In genomic region chr1:78204341-78204740, GRCm38 (mm10) we compare ENCODE assay signal across 14 mouse cellular contexts. TPM values are rescaled to one million over a fixed set of nuclear protein-coding genes. Genes with fewer than 3 reads are reported as not detected.
DNase-seq lines count a peak whose midpoint lies in the region; ATAC-seq and TF ChIP-seq lines count a peak whose summit lies in the region.
"Had no signal": no experiment of that assay in that cellular context is flagged by ENCODE, and none has a peak within 500 bp of the region (broad histone marks: within the 10 kb centered on the region; RNA-seq: fewer than 3 reads in every experiment).

No protein-coding gene starts in this region.

- no peaks in the 10 kb centered on the region for H3K36me3 ChIP-seq in heart, embryonic 10.5 days
- no peaks in the 10 kb centered on the region for H3K36me3 ChIP-seq in heart, adult 2 months (ENCODE audit: control insufficient read depth, insufficient read depth, low read length)
- H3K36me3 ChIP-seq in midbrain, embryonic 10.5 days, result no peaks in the 10 kb centered on the region
- H3K36me3 ChIP-seq in midbrain, embryonic 16.5 days (ENCODE audit: control insufficient read depth, insufficient read depth, low read length), result no peaks in the 10 kb centered on the region
- H3K36me3 ChIP-seq in midbrain, embryonic 12.5 days, result no peaks in the 10 kb centered on the region

- intact Hi-C loops in heart, adult 2 months (cut with DNase I), result no loop called here

- H3K9me3 ChIP-seq in heart, embryonic 10.5 days, result no peaks in the 10 kb centered on the region
- no peaks in the 10 kb centered on the region for H3K9me3 ChIP-seq in midbrain, embryonic 10.5 days (replicated peaks)
- H3K9me3 ChIP-seq in midbrain, embryonic 16.5 days (replicated peaks; ENCODE audit: control insufficient read depth, low read length, poor library complexity, severe bottlenecking), result no peaks in the 10 kb centered on the region
- H3K9me3 ChIP-seq in midbrain, embryonic 12.5 days, result no peaks in the 10 kb centered on the region

- H3K4me2 ChIP-seq in midbrain, embryonic 16.5 days (ENCODE audit: low read length), result no peak overlapping the region
- H3K4me2 ChIP-seq in midbrain, embryonic 12.5 days (replicated peaks), result peak overlapping the region; percentile 59

- peaks cover 9% of the 10 kb centered on the region for H3K4me1 ChIP-seq in heart, embryonic 10.5 days
- H3K4me1 ChIP-seq in heart, adult 2 months (ENCODE audit: control insufficient read depth, insufficient read depth, low read length), result peaks cover 1% of the 10 kb centered on the region
- H3K4me1 ChIP-seq in midbrain, embryonic 10.5 days, result peaks cover 47% of the 10 kb centered on the region
- H3K4me1 ChIP-seq in midbrain, embryonic 16.5 days (ENCODE audit: control insufficient read depth, insufficient read depth, low read length), result peaks cover 9% of the 10 kb centered on the region
- H3K4me1 ChIP-seq in midbrain, embryonic 12.5 days, result peaks cover 9% of the 10 kb centered on the region

- peak; percentile 38 for DNase-seq in heart, embryonic 10.5 days (ENCODE audit: low spot score)
- no peak for DNase-seq in heart, adult 2 months
- DNase-seq in midbrain, embryonic 10.5 days (ENCODE audit: low spot score), result no peak
- DNase-seq in frontal cortex, postnatal 14 days (ENCODE audit: low spot score in 2 of 2), result no peak
- no peak for DNase-seq in T-cell, adult 2 months (ENCODE audit: low spot score)
- DNase-seq in cerebellum, postnatal 4 days (ENCODE audit: low spot score in 2 of 2), result no peak
- DNase-seq: B cell, adult 2 months; cerebellum, adult 9-11 months; right cerebral cortex, adult 18-20 months had no signal

- H3K27ac ChIP-seq in heart, embryonic 10.5 days, result no peak overlapping the region
- H3K27ac ChIP-seq in heart, adult 2 months, result no peak overlapping the region
- no peak overlapping the region for H3K27ac ChIP-seq in midbrain, embryonic 10.5 days (replicated peaks)
- H3K27ac ChIP-seq in midbrain, embryonic 16.5 days (ENCODE audit: low read length), result no peak overlapping the region
- no peak overlapping the region for H3K27ac ChIP-seq in midbrain, embryonic 12.5 days (replicated peaks)
- H3K27ac ChIP-seq: left cerebral cortex, adult 2 months; macrophage had no signal

- TF ChIP-seq POLR2A in heart, adult 2 months (IDR thresholded peaks at IDR 0.05; ENCODE audit: insufficient read depth, low read depth, low read length), result no peak

- H3K27me3 ChIP-seq in heart, embryonic 10.5 days (ENCODE audit: insufficient read depth, poor library complexity, severe bottlenecking), result peaks cover 98% of the 10 kb centered on the region
- H3K27me3 ChIP-seq in heart, adult 2 months (ENCODE audit: control insufficient read depth, insufficient read depth, low read length), result peaks cover 42% of the 10 kb centered on the region
- peaks cover 99% of the 10 kb centered on the region for H3K27me3 ChIP-seq in midbrain, embryonic 10.5 days (ENCODE audit: low read depth, poor library complexity, severe bottlenecking)
- H3K27me3 ChIP-seq in midbrain, embryonic 16.5 days (ENCODE audit: control insufficient read depth, insufficient read depth, low read depth, low read length), result peaks cover 62% of the 10 kb centered on the region
- H3K27me3 ChIP-seq in midbrain, embryonic 12.5 days, result peaks cover 93% of the 10 kb centered on the region

- TF ChIP-seq CTCF in heart, adult 2 months (IDR thresholded peaks at IDR 0.05), result no peak

- H3K79me2 ChIP-seq in heart, adult 2 months (replicated peaks; ENCODE audit: control insufficient read depth, insufficient read depth, low read length), result no peaks in the 10 kb centered on the region

- TF ChIP-seq EP300 in heart, adult 2 months (IDR thresholded peaks at IDR 0.05; ENCODE audit: insufficient read depth, low read depth, low read length), result no peak

- peak overlapping the region; percentile 53; the same call in 1 of the 2 replicates for H3K4me3 ChIP-seq in heart, embryonic 10.5 days
- no peak overlapping the region for H3K4me3 ChIP-seq in heart, adult 2 months
- peak overlapping the region; percentile 51 for H3K4me3 ChIP-seq in midbrain, embryonic 10.5 days
- H3K4me3 ChIP-seq in midbrain, embryonic 16.5 days (ENCODE audit: low read depth, low read length), result no peak overlapping the region
- peak overlapping the region; percentile 37; the same call in 1 of the 2 replicates for H3K4me3 ChIP-seq in midbrain, embryonic 12.5 days

- no peak for ATAC-seq in midbrain, embryonic 16.5 days
- ATAC-seq in midbrain, embryonic 12.5 days (ENCODE audit: low FRiP score, low read depth), result no peak

- 21% methylated on average over 4 of the region's 4 CpGs for WGBS in heart, embryonic 10.5 days
- 31% methylated on average over 4 of the region's 4 CpGs for whole genome bisulfite sequencing in heart, adult 2 months
- 28% methylated on average over 4 of the region's 4 CpGs for WGBS in midbrain, embryonic 10.5 days
- 40% methylated on average over 4 of the region's 4 CpGs for WGBS in midbrain, embryonic 16.5 days
- WGBS in midbrain, embryonic 12.5 days, result 27% methylated on average over 4 of the region's 4 CpGs

- no peak overlapping the region for H3K9ac ChIP-seq in heart, adult 2 months (ENCODE audit: low read depth, low read length)
- H3K9ac ChIP-seq in midbrain, embryonic 16.5 days (ENCODE audit: low read depth, low read length), result no peak overlapping the region
- H3K9ac ChIP-seq in midbrain, embryonic 12.5 days (replicated peaks), result no peak overlapping the region

RNA-seq across cellular contexts. Expression of gene Pax3, which starts 7.4 kb away (rescaled TPM):
- 0.28 and 1.9 TPM in 2 replicates for polyA plus RNA-seq in heart, embryonic 10.5 days (2016; fragmentation: Nextera tagmentation; extraction: Ambion mirVana)
- not detected for total RNA-seq in heart, adult 2 months (2021)
- 0.08 TPM in 1 of 2 replicates, not detected in the other for polyA plus RNA-seq in heart, adult 2 months (2012; rRNA removed)
- 33.6 and 34.3 TPM in 2 replicates for polyA plus RNA-seq in midbrain, embryonic 10.5 days (2016; fragmentation: Nextera tagmentation; extraction: Ambion mirVana)
- polyA plus RNA-seq in midbrain, embryonic 16.5 days (2015; fragmentation: Nextera tagmentation; extraction: Ambion mirVana), result 7.2 and 8.4 TPM in 2 replicates
- polyA plus RNA-seq in midbrain, embryonic 12.5 days (2016; fragmentation: Nextera tagmentation; extraction: Ambion mirVana), result 53.6 and 61.9 TPM in 2 replicates
- total RNA-seq: adrenal gland, postnatal 4 days; left cerebral cortex, adult 2 months had no signal
- polyA plus RNA-seq: macrophage had no signal

Comparison
In these comparisons a context has a peak if more than half of its experiments do, and no peak if none do; other contexts are left out.
1. H3K4me3 ChIP-seq: peak in heart, embryonic 10.5 days (single experiment), midbrain, embryonic 10.5 days (single experiment) and midbrain, embryonic 12.5 days (single experiment); none in heart, adult 2 months (single experiment) and midbrain, embryonic 16.5 days (single experiment).